Mouse (Mus musculus) layer of hippocampus, postnatal 10 days (tissue): ENCODE data around the gene Lepr. TPM values are rescaled to one million over a fixed set of nuclear protein-coding genes. Genes with fewer than 3 reads are reported as not detected.
"Not testable (repeated sequence)": the region's sequence is repeated elsewhere in the genome, so short reads cannot be mapped to it uniquely, and the experiment has no call there.

Source experiments
- DNase-seq, 2 experiments: peaks; one replicate each; pipeline ENCODE4 v3.0.0; 2021; ENCODE audit warnings: low spot score in 2 of 2
- total RNA-seq, 2 experiments: library from RNA; stranded (reverse); gene quantifications; 2 replicates each; pipeline ENCODE4 v1.2.3; 2021

The Lepr gene
- total RNA-seq, 2 experiments from 2014 or later, result 3.7 to 5.6 TPM

DNA sequence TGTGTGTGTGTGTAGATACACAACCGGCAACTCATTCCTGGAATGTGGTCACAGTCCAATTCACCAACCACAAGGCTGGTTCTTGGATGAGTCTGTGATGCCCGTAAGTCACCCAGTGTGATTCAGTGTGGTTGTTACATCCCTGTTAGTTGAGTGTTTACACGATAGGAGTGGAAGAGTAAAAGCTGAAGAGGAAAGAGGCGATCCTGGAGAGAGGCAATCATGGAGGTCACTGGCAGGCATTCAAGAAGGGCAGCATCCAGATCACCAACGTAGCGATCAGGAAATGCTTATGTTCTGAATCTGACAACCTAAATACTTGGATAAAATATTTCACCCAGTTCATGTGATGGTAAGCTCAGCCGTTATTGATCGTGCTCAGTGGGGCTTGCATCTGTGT lies 1.9 kb upstream of the Lepr start:
- DNase-seq, result no peak

GRCm38 (mm10) chr4:101715805-101716204 lies 1.4 kb upstream of the Lepr start:
- DNase-seq, result no peak

DNA sequence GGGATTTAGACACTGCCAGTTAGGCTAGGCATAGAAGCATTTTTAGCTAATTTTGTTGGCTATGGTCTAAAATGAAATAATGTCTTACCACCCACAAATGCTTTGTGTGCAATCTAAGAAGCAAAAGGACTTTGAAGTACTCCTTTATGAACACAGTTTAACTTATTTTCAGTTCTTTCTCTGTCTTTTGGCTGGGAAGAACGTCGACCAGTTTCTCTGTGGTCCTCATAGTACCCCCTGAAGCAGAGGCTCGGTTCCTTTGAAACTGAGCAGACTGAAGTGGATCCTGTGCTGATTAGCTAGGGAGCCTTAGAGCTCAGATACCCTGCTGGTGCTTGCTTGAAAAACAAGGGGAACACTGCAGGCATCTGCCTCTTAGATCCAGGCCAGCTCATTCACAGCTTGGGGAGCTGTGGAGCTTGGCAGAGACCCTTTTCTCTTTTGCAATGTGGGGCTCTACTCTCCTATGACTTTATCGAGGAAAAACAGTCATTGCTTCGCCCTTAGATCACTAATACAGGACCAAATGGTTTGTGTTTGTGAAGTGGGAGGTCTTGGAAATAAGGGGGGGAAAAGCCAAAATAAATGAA lies 1.9 kb downstream of the Lepr start:
- DNase-seq, result peak; percentile 25 to 43

DNA sequence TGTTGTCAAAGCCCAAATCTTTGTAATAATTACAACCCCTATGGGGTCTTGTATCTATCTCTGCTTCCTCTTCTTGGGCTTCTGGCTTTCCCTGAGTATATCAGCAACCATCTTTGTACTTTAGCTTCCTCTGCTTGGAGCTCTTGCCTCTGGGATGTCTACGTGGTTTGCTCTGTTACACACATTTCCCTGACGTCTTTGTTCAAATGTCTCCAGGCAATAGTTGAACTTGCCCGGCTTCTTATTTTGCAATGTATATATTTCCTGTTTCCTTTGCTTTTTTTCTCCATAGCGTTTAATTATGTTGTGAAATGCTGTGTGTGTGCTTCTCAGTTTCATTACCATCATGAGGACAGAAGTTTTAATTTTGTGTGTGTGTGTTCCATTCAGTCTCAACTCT lies 4.5 kb downstream of the Lepr start:
- DNase-seq, result no peak

- no peak for DNase-seq
These were observed 24.8 kb downstream of the Lepr start for GRCm38 (mm10) chr4:101741973-101742372.

- DNase-seq, result no peak
These were observed 28.3 kb downstream of the Lepr start for GRCm38 (mm10) chr4:101745534-101745933.

- no peak for DNase-seq
These were observed 43.3 kb downstream of the Lepr start for GRCm38 (mm10) chr4:101760490-101760889.

DNA sequence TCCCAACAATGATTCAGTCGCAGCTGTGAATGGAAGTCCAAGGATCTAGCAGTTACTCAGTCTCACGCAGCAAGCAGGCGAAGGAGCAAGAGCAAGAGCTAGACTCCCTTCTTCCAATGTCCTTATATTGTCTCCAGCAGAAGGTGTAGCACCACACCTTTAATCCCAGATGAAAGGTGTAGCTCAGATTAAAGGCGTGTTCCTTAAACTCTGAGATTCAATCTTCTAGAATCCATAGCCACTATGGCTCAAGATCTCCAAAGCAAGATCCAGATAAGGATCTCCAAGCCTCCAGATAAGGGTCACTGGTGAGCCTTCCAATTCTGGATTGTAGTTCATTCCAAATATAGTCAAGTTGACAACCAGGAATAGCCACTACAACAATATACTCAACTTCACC lies 126.7 kb downstream of the Lepr start, which contains the start of gene B020004J07Rik:
Gene B020004J07Rik, minus strand, starts transcription at position 101 of the 400 bp plus-strand sequence.
- not testable (repeated sequence) for DNase-seq

DNA sequence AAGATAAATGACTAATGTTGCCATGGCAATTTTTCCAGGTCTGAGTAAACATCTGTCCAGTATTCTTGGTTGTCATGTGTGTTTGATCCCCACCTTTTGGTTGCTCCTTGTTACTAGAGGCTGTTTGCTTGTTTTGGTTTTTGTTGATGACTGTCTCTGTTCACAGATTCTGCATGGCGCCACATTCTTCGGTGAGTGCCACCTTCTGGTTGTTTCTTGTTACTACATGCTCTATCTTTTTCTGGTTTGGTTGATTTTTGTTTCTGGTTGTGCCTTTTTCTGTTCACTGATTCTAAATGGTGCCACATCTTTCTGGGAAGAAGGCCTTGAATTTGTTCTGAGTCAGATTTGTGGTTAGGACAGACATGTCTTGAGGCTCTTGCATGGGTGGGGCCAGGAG lies 133.7 kb downstream of the Lepr start:
- DNase-seq, result no peak

GRCm38 (mm10) chr4:101860873-101861272 lies 143.7 kb downstream of the Lepr start:
- peak; percentile 5 to 29 for DNase-seq

DNA sequence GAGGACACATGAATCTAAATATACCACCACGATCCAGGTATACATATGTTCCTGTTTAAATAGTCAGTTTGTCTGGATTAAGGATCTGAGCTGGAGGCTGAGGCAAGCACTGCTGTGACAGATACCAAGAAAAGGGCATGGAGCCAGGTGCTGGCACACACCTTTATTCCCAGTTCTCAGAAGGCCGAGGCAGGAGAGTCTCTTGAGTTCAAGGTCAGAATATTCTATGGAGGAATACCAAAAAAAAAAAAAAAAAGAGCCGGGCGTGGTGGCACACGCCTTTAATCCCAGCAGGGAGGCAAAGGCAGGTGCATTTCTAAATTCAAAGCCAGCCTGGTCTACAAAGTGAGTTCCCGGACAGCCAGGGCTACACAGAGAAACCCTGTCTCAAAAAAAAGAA lies 145.1 kb downstream of the Lepr start:
- no peak for DNase-seq

Other genes starting within 250 kb of the Lepr start
- gene Dnajc6, start 220.8 kb upstream of the Lepr start, total RNA-seq, result 100 to 1,000 TPM; 255 to 282 TPM
- gene Leprot, start 69.7 kb upstream of the Lepr start, total RNA-seq, result 10 to 100 TPM; 28.3 to 34.7 TPM
- gene B020004J07Rik, start 126.6 kb downstream of the Lepr start, total RNA-seq, result not detected
- gene C130073F10Rik, start 176.4 kb downstream of the Lepr start, total RNA-seq, result not detected
- not detected for gene Gm12800, start 191.7 kb downstream of the Lepr start, total RNA-seq
- gene Gm12794, start 223.0 kb downstream of the Lepr start, total RNA-seq, result not detected